Mouse (Mus musculus): ENCODE results near the gene Arhgap15. TPM values are rescaled to one million over a fixed set of nuclear protein-coding genes. Genes with fewer than 3 reads are reported as not detected.

Gene Arhgap15
- 0.09 TPM in 1 of 2 replicates, not detected in the other for polyA plus RNA-seq (2012; rRNA removed)

GRCm38 (mm10) chr2:43748287-43748983, at the start of gene Arhgap15:
TSS of gene Arhgap15 (plus strand) at chr2:43748824.

Other genes starting within 250 kb of the Arhgap15 start
- not detected in 2 replicates for gene Kynu, start 193.5 kb upstream of the Arhgap15 start, polyA plus RNA-seq (2012; rRNA removed)

All from stomach, adult 2 months (tissue).